Mouse (Mus musculus): ENCODE data around the gene Olfr401. TPM values are rescaled to one million over a fixed set of nuclear protein-coding genes. Genes with fewer than 3 reads are reported as not detected.
"Not testable (repeated sequence)": the region's sequence is repeated elsewhere in the genome, so short reads cannot be mapped to it uniquely, and the experiment has no call there.

Gene Olfr401
- not detected in 2 replicates for polyA plus RNA-seq (2014; fragmentation: Nextera tagmentation; extraction: Ambion mirVana)

DNA sequence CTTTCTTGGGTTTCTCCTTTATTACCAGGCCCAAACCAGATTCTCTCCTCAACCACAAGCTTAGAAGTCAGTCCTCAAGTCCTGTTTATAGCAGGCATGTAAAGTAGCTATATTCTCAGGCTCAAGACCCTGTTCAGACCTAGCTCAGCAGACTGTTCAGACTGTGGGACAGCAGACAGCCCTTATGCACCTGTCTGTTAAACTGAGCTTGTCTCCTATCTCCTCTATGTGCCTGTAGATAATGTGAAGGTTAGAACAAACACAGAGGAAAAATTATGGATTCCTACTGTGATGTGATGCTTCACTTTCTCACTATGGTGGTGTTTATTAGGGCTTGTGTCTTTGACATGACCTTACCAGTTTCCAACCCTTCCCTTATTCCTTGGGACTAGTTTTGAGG, at the start of gene Olfr401:
TSS of gene Olfr401 (plus strand) at position 301 of the 400 bp plus-strand sequence.
- ATAC-seq, result no peak
- Histone ChIP-seq H3K4me3 (ENCODE audit: low read depth, low read length) (no peak within 1 kb of the TSS), H3K27me3 (replicated peaks; ENCODE audit: control insufficient read depth, insufficient read depth, low read length) (no peaks in the 10 kb centered on the region), H3K4me2 (ENCODE audit: low read length) (no peak within 1 kb of the TSS), H3K36me3 (ENCODE audit: control insufficient read depth, insufficient read depth, low read length) (no peaks in the 10 kb centered on the region), H3K4me1 (ENCODE audit: control insufficient read depth, insufficient read depth, low read length) (no peaks in the 10 kb centered on the region), H3K27ac (ENCODE audit: low read depth, low read length) (no peak within 1 kb of the TSS), H3K9me3 (replicated peaks; ENCODE audit: control insufficient read depth, low read length) (peaks cover 6% of the 10 kb centered on the region; the same call in 1 of the 2 replicates), H3K9ac (ENCODE audit: low read length) (no peak within 1 kb of the TSS)
- no peak for DNase-seq (ENCODE audit: low spot score)

GRCm38 (mm10) chr11:74069655-74070054, 43.9 kb upstream of the Olfr401 start, which contains the start of gene Zfp616:
Zfp616 (plus strand) TSS chr11:74069955.
- H3K36me3 ChIP-seq (ENCODE audit: control insufficient read depth, insufficient read depth, low read length), result no peaks in the 10 kb centered on the region
- no peak within 1 kb of the TSS for H3K9ac ChIP-seq (ENCODE audit: low read length)
- H3K4me3 ChIP-seq (ENCODE audit: low read depth, low read length), result no peak within 1 kb of the TSS
- no peak within 1 kb of the TSS for H3K27ac ChIP-seq (ENCODE audit: low read depth, low read length)
- ATAC-seq, result no peak
- H3K27me3 ChIP-seq (replicated peaks; ENCODE audit: control insufficient read depth, insufficient read depth, low read length), result no peaks in the 10 kb centered on the region
- 97% methylated on average over 1 of the region's 1 CpGs for WGBS
- H3K4me2 ChIP-seq (ENCODE audit: low read length), result no peak within 1 kb of the TSS
- H3K9me3 ChIP-seq (replicated peaks; ENCODE audit: control insufficient read depth, low read length), result peaks cover 11% of the 10 kb centered on the region; the same call in 1 of the 2 replicates
- no peaks in the 10 kb centered on the region for H3K4me1 ChIP-seq (ENCODE audit: control insufficient read depth, insufficient read depth, low read length)
- DNase-seq (ENCODE audit: low spot score), result no peak

GRCm38 (mm10) chr11:74100724-74101123, 12.8 kb upstream of the Olfr401 start:
- Histone ChIP-seq H3K27ac (ENCODE audit: low read depth, low read length) (no peak overlapping the region), H3K4me1 (ENCODE audit: control insufficient read depth, insufficient read depth, low read length) (no peaks in the 10 kb centered on the region), H3K27me3 (replicated peaks; ENCODE audit: control insufficient read depth, insufficient read depth, low read length) (no peaks in the 10 kb centered on the region), H3K4me3 (ENCODE audit: low read depth, low read length) (no peak overlapping the region), H3K4me2 (ENCODE audit: low read length) (no peak overlapping the region), H3K9me3 (replicated peaks; ENCODE audit: control insufficient read depth, low read length) (peaks cover 6% of the 10 kb centered on the region; the same call in 1 of the 2 replicates), H3K9ac (ENCODE audit: low read length) (no peak overlapping the region), H3K36me3 (ENCODE audit: control insufficient read depth, insufficient read depth, low read length) (no peaks in the 10 kb centered on the region)
- no peak for ATAC-seq
- DNase-seq (ENCODE audit: low spot score), result no peak
- WGBS, result 72% methylated on average over 2 of the region's 2 CpGs

GRCm38 (mm10) chr11:74101507-74101906, 12.0 kb upstream of the Olfr401 start:
- Histone ChIP-seq H3K4me1 (ENCODE audit: control insufficient read depth, insufficient read depth, low read length) (no peaks in the 10 kb centered on the region), H3K4me3 (ENCODE audit: low read depth, low read length) (no peak overlapping the region), H3K4me2 (ENCODE audit: low read length) (no peak overlapping the region), H3K9me3 (replicated peaks; ENCODE audit: control insufficient read depth, low read length) (peaks cover 6% of the 10 kb centered on the region; the same call in 1 of the 2 replicates), H3K27me3 (replicated peaks; ENCODE audit: control insufficient read depth, insufficient read depth, low read length) (no peaks in the 10 kb centered on the region), H3K9ac (ENCODE audit: low read length) (no peak overlapping the region), H3K27ac (ENCODE audit: low read depth, low read length) (no peak overlapping the region), H3K36me3 (ENCODE audit: control insufficient read depth, insufficient read depth, low read length) (no peaks in the 10 kb centered on the region)
- DNase-seq (ENCODE audit: low spot score), result no peak
- no peak for ATAC-seq
- WGBS, result 44% methylated on average over 2 of the region's 2 CpGs

DNA sequence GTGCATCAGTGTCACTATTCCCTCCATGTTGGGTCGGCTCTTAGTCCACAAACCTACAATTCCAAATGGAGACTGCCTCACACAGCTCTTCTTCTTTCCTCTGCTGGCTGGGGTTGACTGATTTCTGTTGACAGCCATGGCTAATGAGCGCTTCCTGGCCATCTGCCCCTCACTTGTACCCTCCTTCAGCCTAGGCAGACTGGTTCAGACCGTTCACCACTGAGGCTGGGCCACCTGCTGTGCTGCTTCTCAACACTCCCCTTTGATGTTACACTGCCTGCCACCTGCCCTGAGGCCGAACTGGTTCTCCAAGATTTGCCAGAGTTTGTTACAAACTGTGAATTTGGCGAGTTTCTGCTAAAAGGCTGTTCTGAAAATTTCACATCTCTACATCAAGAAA, 8.4 kb upstream of the Olfr401 start:
- no peaks in the 10 kb centered on the region for H3K27me3 ChIP-seq (replicated peaks; ENCODE audit: control insufficient read depth, insufficient read depth, low read length)
- WGBS, result 44% methylated on average over 5 of the region's 5 CpGs
- no peak overlapping the region for H3K4me3 ChIP-seq (ENCODE audit: low read depth, low read length)
- ATAC-seq, result no peak
- peaks cover 8% of the 10 kb centered on the region; the same call in 1 of the 2 replicates for H3K9me3 ChIP-seq (replicated peaks; ENCODE audit: control insufficient read depth, low read length)
- no peak for DNase-seq (ENCODE audit: low spot score)
- H3K4me1 ChIP-seq (ENCODE audit: control insufficient read depth, insufficient read depth, low read length), result no peaks in the 10 kb centered on the region
- H3K4me2 ChIP-seq (ENCODE audit: low read length), result no peak overlapping the region
- no peak overlapping the region for H3K27ac ChIP-seq (ENCODE audit: low read depth, low read length)
- no peak overlapping the region for H3K9ac ChIP-seq (ENCODE audit: low read length)
- no peaks in the 10 kb centered on the region for H3K36me3 ChIP-seq (ENCODE audit: control insufficient read depth, insufficient read depth, low read length)

DNA sequence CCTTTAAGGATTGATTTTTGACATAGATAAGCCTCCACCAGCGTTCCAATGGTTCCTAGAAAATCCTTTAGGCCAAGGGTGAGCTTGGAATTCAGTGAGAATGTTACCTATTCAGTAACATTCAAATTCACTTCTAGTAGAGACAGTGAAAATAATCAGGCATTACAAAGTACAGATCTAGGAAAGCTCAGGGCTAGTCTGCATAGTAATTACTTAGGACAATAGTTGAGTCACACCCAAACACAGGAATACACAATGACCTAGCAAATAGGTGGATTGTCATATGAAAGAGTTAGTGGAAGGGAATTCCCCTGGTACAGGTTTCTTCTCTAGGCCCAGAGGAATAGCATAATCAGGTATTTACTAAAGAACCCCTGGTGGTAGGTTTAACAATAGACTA, 26.5 kb downstream of the Olfr401 start:
- not testable (repeated sequence) for H3K9ac ChIP-seq (ENCODE audit: low read length); H3K36me3 ChIP-seq (ENCODE audit: control insufficient read depth, insufficient read depth, low read length); H3K27ac ChIP-seq (ENCODE audit: low read depth, low read length); H3K4me2 ChIP-seq (ENCODE audit: low read length); H3K27me3 ChIP-seq (replicated peaks; ENCODE audit: control insufficient read depth, insufficient read depth, low read length); H3K4me3 ChIP-seq (ENCODE audit: low read depth, low read length); ATAC-seq; DNase-seq (ENCODE audit: low spot score); H3K4me1 ChIP-seq (ENCODE audit: control insufficient read depth, insufficient read depth, low read length)
- H3K9me3 ChIP-seq (replicated peaks; ENCODE audit: control insufficient read depth, low read length), result peaks cover 14% of the 10 kb centered on the region
- whole genome bisulfite sequencing, result 31% methylated on average over 1 of the region's 1 CpGs

GRCm38 (mm10) chr11:74145866-74146265, 32.4 kb downstream of the Olfr401 start:
- no peaks in the 10 kb centered on the region for H3K4me1 ChIP-seq (ENCODE audit: control insufficient read depth, insufficient read depth, low read length)
- H3K9me3 ChIP-seq (replicated peaks; ENCODE audit: control insufficient read depth, low read length), result peaks cover 3% of the 10 kb centered on the region
- no peak overlapping the region for H3K9ac ChIP-seq (ENCODE audit: low read length)
- H3K27me3 ChIP-seq (replicated peaks; ENCODE audit: control insufficient read depth, insufficient read depth, low read length), result no peaks in the 10 kb centered on the region
- no peak for DNase-seq (ENCODE audit: low spot score)
- no peak for ATAC-seq
- H3K36me3 ChIP-seq (ENCODE audit: control insufficient read depth, insufficient read depth, low read length), result no peaks in the 10 kb centered on the region
- no peak overlapping the region for H3K4me2 ChIP-seq (ENCODE audit: low read length)
- no peak overlapping the region for H3K27ac ChIP-seq (ENCODE audit: low read depth, low read length)
- H3K4me3 ChIP-seq (ENCODE audit: low read depth, low read length), result no peak overlapping the region

DNA sequence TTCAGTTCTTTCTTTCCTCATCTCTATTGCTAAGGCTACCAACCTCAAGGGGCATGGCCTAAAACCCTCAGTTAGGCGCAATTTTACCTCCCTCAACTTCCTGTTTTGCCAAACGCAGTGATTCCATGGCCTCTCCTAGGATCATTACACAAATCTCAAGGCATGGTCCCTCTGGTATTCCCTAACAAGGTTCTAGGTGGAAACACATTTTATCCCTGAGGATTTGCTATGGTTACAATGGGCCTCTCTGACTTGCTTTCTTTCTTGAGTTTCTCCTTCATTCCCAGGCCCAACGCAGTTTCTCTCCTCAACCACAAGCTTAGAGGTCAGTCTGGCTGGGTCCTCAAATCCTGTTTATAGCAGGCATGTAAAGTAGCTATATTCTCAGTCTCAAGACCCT, 39.7 kb downstream of the Olfr401 start, which contains the start of gene Olfr402:
TSS of gene Olfr402 (plus strand) at position 301 of the 400 bp plus-strand sequence.
- no peaks in the 10 kb centered on the region for H3K36me3 ChIP-seq (ENCODE audit: control insufficient read depth, insufficient read depth, low read length)
- no peaks in the 10 kb centered on the region for H3K4me1 ChIP-seq (ENCODE audit: control insufficient read depth, insufficient read depth, low read length)
- WGBS, result 65% methylated on average over 3 of the region's 3 CpGs
- ATAC-seq, result no peak
- no peaks in the 10 kb centered on the region for H3K27me3 ChIP-seq (replicated peaks; ENCODE audit: control insufficient read depth, insufficient read depth, low read length)
- no peaks in the 10 kb centered on the region; the same call in 1 of the 2 replicates for H3K9me3 ChIP-seq (replicated peaks; ENCODE audit: control insufficient read depth, low read length)
- H3K4me2 ChIP-seq (ENCODE audit: low read length), result no peak within 1 kb of the TSS
- H3K4me3 ChIP-seq (ENCODE audit: low read depth, low read length), result no peak within 1 kb of the TSS
- no peak for DNase-seq (ENCODE audit: low spot score)
- no peak within 1 kb of the TSS for H3K27ac ChIP-seq (ENCODE audit: low read depth, low read length)
- no peak within 1 kb of the TSS for H3K9ac ChIP-seq (ENCODE audit: low read length)

DNA sequence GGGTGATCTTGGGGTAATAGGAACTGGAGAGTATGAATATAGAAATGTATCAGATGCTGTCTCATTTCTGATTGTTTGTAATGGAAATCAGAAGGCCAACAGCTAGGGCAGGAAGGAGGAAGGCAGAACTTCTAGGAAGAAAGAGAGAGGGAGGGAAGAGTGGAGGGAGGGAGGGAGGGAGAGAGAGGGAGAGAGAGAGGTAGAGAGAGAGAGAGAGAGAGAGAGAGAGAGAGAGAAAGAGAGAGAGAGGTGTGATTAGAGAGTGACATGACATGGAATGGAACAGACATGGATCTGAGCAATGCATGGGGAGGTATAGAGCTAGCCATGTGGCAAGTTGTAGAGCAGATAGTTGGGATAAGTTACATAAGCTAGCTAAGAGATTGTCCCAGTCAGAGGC, 55.3 kb downstream of the Olfr401 start:
- ATAC-seq (no peak), DNase-seq (ENCODE audit: low spot score) (no peak)
- no peaks in the 10 kb centered on the region for H3K4me1 ChIP-seq (ENCODE audit: control insufficient read depth, insufficient read depth, low read length)
- H3K27me3 ChIP-seq (replicated peaks; ENCODE audit: control insufficient read depth, insufficient read depth, low read length), result no peaks in the 10 kb centered on the region
- no peak overlapping the region for H3K4me2 ChIP-seq (ENCODE audit: low read length)
- H3K36me3 ChIP-seq (ENCODE audit: control insufficient read depth, insufficient read depth, low read length), result no peaks in the 10 kb centered on the region
- no peak overlapping the region for H3K27ac ChIP-seq (ENCODE audit: low read depth, low read length)
- no peak overlapping the region for H3K4me3 ChIP-seq (ENCODE audit: low read depth, low read length)
- peaks cover 4% of the 10 kb centered on the region; the same call in 1 of the 2 replicates for H3K9me3 ChIP-seq (replicated peaks; ENCODE audit: control insufficient read depth, low read length)
- no peak overlapping the region for H3K9ac ChIP-seq (ENCODE audit: low read length)

All from forebrain, embryonic 14.5 days (tissue).